Mouse (Mus musculus) MEL (cell line): ENCODE data around the gene Dnaaf2. TPM values are rescaled to one million over a fixed set of nuclear protein-coding genes. Genes with fewer than 3 reads are reported as not detected.

ENCODE experiments used
- DNase-seq: peaks from one replicate; pipeline ENCODE4 v3.0.0; 2011; ENCODE audit warnings: low read depth, low spot score
- H3K27ac ChIP-seq: 2 replicates; pipeline ENCODE4 v1.5.1; 2012; ENCODE audit warnings: low read depth, mild to moderate bottlenecking, control low read depth, low read length, moderate library complexity; ENCODE audit not compliant: control insufficient read depth
- H3K27me3 ChIP-seq, 2 experiments: fragments of 150-350 bp in 1 of 2; sonication (generic) in 1 of 2; 2 replicates each; pipeline ENCODE4 v1.6.1; 2012; ENCODE audit warnings: low read length in 2 of 2, mild to moderate bottlenecking in 2 of 2, improper control_type of control experiment in 1 of 2, moderate library complexity in 1 of 2; ENCODE audit not compliant: insufficient read depth in 2 of 2, control insufficient read depth in 1 of 2
- H3K36me3 ChIP-seq, 2 experiments: 2 replicates each; pipeline ENCODE4 v1.6.1; 2012 to 2014; ENCODE audit warnings: low read length in 2 of 2, improper control_type of control experiment in 1 of 2, inconsistent platforms in 1 of 2, mild to moderate bottlenecking in 1 of 2; ENCODE audit not compliant: insufficient read depth in 2 of 2, control insufficient read depth in 1 of 2
- H3K4me1 ChIP-seq, 2 experiments: fragments of 150-350 bp in 1 of 2; sonication (generic) in 1 of 2; 2 replicates each; pipeline ENCODE4 v1.6.1; 2012; ENCODE audit warnings: low read length in 2 of 2, improper control_type of control experiment in 1 of 2, mild to moderate bottlenecking in 1 of 2; ENCODE audit not compliant: insufficient read depth in 2 of 2, control insufficient read depth in 1 of 2
- H3K4me3 ChIP-seq, 2 experiments: fragments of 150-350 bp in 1 of 2; sonication (generic) in 1 of 2; 2 replicates each; pipeline ENCODE4 v1.5.1; 2012; ENCODE audit warnings: low read depth in 2 of 2, low read length in 2 of 2, mild to moderate bottlenecking in 2 of 2, moderate library complexity in 2 of 2, control low read depth in 1 of 2, improper control_type of control experiment in 1 of 2; ENCODE audit not compliant: control insufficient read depth in 1 of 2, insufficient read depth in 1 of 2
- H3K79me2 ChIP-seq: 2 replicates; pipeline ENCODE4 v1.6.1; 2012; ENCODE audit warnings: mild to moderate bottlenecking, low read length, moderate library complexity; ENCODE audit not compliant: control insufficient read depth, poor library complexity, insufficient read depth
- H3K9ac ChIP-seq: 2 replicates; pipeline ENCODE4 v1.6.1; 2012; ENCODE audit warnings: low read depth, mild to moderate bottlenecking, control low read depth, low read length, moderate library complexity; ENCODE audit not compliant: control insufficient read depth, poor library complexity, severe bottlenecking
- H3K9me3 ChIP-seq: fragments of 150-350 bp; sonication (generic); replicated peaks from 2 replicates; pipeline ENCODE4 v1.6.1; 2012; ENCODE audit warnings: mild to moderate bottlenecking, low read length, improper control_type of control experiment, moderate library complexity; ENCODE audit not compliant: insufficient read depth
- BHLHE40 ChIP-seq: IDR thresholded peaks from 2 replicates; pipeline ENCODE4 v1.6.1; 2012; ENCODE audit warnings: low read depth, mild to moderate bottlenecking, inconsistent platforms, low read length, improper control_type of control experiment, borderline replicate concordance
- CHD2 ChIP-seq: IDR thresholded peaks from 2 replicates; pipeline ENCODE4 v1.6.1; 2011; ENCODE audit warnings: low read length, improper control_type of control experiment
- ELF1 ChIP-seq: IDR thresholded peaks from 2 replicates; pipeline ENCODE4 v1.6.1; 2014; ENCODE audit warnings: low read depth, mild to moderate bottlenecking, inconsistent platforms, low read length, improper control_type of control experiment, moderate library complexity
- EP300 ChIP-seq, 2 experiments: IDR thresholded peaks; 2 replicates each; pipeline ENCODE4 v1.6.1; 2011; ENCODE audit warnings: improper control_type of control experiment in 2 of 2, low read length in 2 of 2, low read depth in 1 of 2, mild to moderate bottlenecking in 1 of 2
- ETS1 ChIP-seq: IDR thresholded peaks from 2 replicates; pipeline ENCODE4 v1.6.1; 2012; ENCODE audit warnings: low read depth, mild to moderate bottlenecking, inconsistent platforms, low read length, improper control_type of control experiment, moderate library complexity
- GABPA ChIP-seq: IDR thresholded peaks from 2 replicates; pipeline ENCODE4 v1.6.1; 2012; ENCODE audit warnings: low read depth, mild to moderate bottlenecking, inconsistent platforms, low read length, improper control_type of control experiment, moderate library complexity
- GATA1 ChIP-seq: IDR thresholded peaks from 2 replicates; pipeline ENCODE4 v1.6.1; 2011; ENCODE audit warnings: low read depth, low read length, improper control_type of control experiment
- HCFC1 ChIP-seq: IDR thresholded peaks from 2 replicates; pipeline ENCODE4 v1.6.1; 2012; ENCODE audit warnings: low read depth, mild to moderate bottlenecking, inconsistent platforms, low read length, improper control_type of control experiment, moderate library complexity
- JUND ChIP-seq: IDR thresholded peaks from 2 replicates; pipeline ENCODE4 v1.6.1; 2011; ENCODE audit warnings: low read depth, mild to moderate bottlenecking, improper control_type of control experiment, low read length
- KAT2A ChIP-seq: conservative IDR thresholded peaks from 2 replicates; pipeline ENCODE4 v1.6.1; 2012; ENCODE audit warnings: low read depth, low read length, improper control_type of control experiment, inconsistent platforms
- MAFK ChIP-seq: IDR thresholded peaks from 2 replicates; pipeline ENCODE4 v1.6.1; 2011; ENCODE audit warnings: low read depth, mild to moderate bottlenecking, low read length, improper control_type of control experiment, borderline replicate concordance
- MAZ ChIP-seq: IDR thresholded peaks from 2 replicates; pipeline ENCODE4 v1.6.1; 2012; ENCODE audit warnings: low read depth, mild to moderate bottlenecking, inconsistent platforms, low read length, improper control_type of control experiment
- MYC ChIP-seq: IDR thresholded peaks from 2 replicates; pipeline ENCODE4 v1.6.1; 2011; ENCODE audit warnings: low read depth, mild to moderate bottlenecking, low read length, improper control_type of control experiment, moderate library complexity
- NRF1 ChIP-seq: IDR thresholded peaks from 2 replicates; pipeline ENCODE4 v1.6.1; 2014; ENCODE audit warnings: low read depth, mild to moderate bottlenecking, inconsistent platforms, low read length, improper control_type of control experiment, moderate library complexity; ENCODE audit not compliant: poor library complexity, insufficient read depth, severe bottlenecking
- POLR2A ChIP-seq, 2 experiments: IDR thresholded peaks; 2 replicates each; pipeline ENCODE4 v1.6.1; 2011 to 2012; ENCODE audit warnings: low read length in 2 of 2, mild to moderate bottlenecking in 2 of 2, control low read depth in 1 of 2, improper control_type of control experiment in 1 of 2, low read depth in 1 of 2, moderate library complexity in 1 of 2; ENCODE audit not compliant: control insufficient read depth in 1 of 2, insufficient read depth in 1 of 2, poor library complexity in 1 of 2
- RAD21 ChIP-seq: IDR thresholded peaks from 2 replicates; pipeline ENCODE4 v1.6.1; 2011; ENCODE audit warnings: mild to moderate bottlenecking, low read depth, low read length, improper control_type of control experiment
- RCOR1 ChIP-seq: IDR thresholded peaks from 2 replicates; pipeline ENCODE4 v1.6.1; 2012; ENCODE audit warnings: low read depth, mild to moderate bottlenecking, inconsistent platforms, low read length, improper control_type of control experiment
- TAL1 ChIP-seq: IDR thresholded peaks from 2 replicates; pipeline ENCODE4 v1.6.1; 2012; ENCODE audit warnings: mild to moderate bottlenecking, inconsistent platforms, low read length, moderate library complexity, mixed read lengths
- TCF12 ChIP-seq: IDR thresholded peaks from 2 replicates; pipeline ENCODE4 v1.6.1; 2014; ENCODE audit warnings: low read depth, mild to moderate bottlenecking, inconsistent platforms, low read length, improper control_type of control experiment, moderate library complexity
- UBTF ChIP-seq: IDR thresholded peaks from 2 replicates; pipeline ENCODE4 v1.6.1; 2012; ENCODE audit warnings: low read depth, mild to moderate bottlenecking, inconsistent platforms, low read length, improper control_type of control experiment, moderate library complexity, borderline replicate concordance; ENCODE audit not compliant: insufficient read depth
- USF1 ChIP-seq: IDR thresholded peaks from 2 replicates; pipeline ENCODE4 v1.6.1; 2014; ENCODE audit warnings: low read depth, mild to moderate bottlenecking, inconsistent platforms, low read length, improper control_type of control experiment, moderate library complexity
- USF2 ChIP-seq, 2 experiments: IDR thresholded peaks; 2 replicates each; pipeline ENCODE4 v1.6.1; 2011 to 2012; ENCODE audit warnings: improper control_type of control experiment in 2 of 2, low read length in 2 of 2, borderline replicate concordance in 1 of 2, inconsistent platforms in 1 of 2, low read depth in 1 of 2, mild to moderate bottlenecking in 1 of 2; ENCODE audit not compliant: insufficient read depth in 1 of 2
- ZC3H11A ChIP-seq: IDR thresholded peaks from 2 replicates; pipeline ENCODE4 v1.6.1; 2012; ENCODE audit warnings: low read depth, mild to moderate bottlenecking, inconsistent platforms, low read length, improper control_type of control experiment
- ZKSCAN1 ChIP-seq: IDR thresholded peaks from 2 replicates; pipeline ENCODE4 v1.6.1; 2012; ENCODE audit warnings: low read depth, mild to moderate bottlenecking, inconsistent platforms, low read length, improper control_type of control experiment, moderate library complexity
- ZMIZ1 ChIP-seq: IDR thresholded peaks from 2 replicates; pipeline ENCODE4 v1.6.1; 2012; ENCODE audit warnings: low read depth, mild to moderate bottlenecking, inconsistent platforms, low read length, improper control_type of control experiment, moderate library complexity
- polyA plus RNA-seq, 2 experiments: library from polyadenylated mRNA; stranded (reverse) in 1 of 2; unstranded in 1 of 2; fragments of >175 nt in 1 of 2; fragments of >200 nt in 1 of 2; gene quantifications; 2 replicates each; pipeline versions ENCODE4 v1.2.1 to v1.2.4; 2012; ENCODE audit warnings: low replicate concordance in 2 of 2, low read depth in 1 of 2; ENCODE audit not compliant: insufficient read length in 2 of 2, insufficient read depth in 1 of 2, missing spikeins in 1 of 2
- total RNA-seq: library from RNA; depleted of rRNA; stranded (reverse); fragments of 300-350 nt; gene quantifications from 2 replicates; pipeline ENCODE4 v1.2.3, GENCODE M21; 2012

Dnaaf2 gene
- total and polyA plus RNA-seq, 3 experiments = 5.5 to 10.1 TPM; not detected in 1

DNA sequence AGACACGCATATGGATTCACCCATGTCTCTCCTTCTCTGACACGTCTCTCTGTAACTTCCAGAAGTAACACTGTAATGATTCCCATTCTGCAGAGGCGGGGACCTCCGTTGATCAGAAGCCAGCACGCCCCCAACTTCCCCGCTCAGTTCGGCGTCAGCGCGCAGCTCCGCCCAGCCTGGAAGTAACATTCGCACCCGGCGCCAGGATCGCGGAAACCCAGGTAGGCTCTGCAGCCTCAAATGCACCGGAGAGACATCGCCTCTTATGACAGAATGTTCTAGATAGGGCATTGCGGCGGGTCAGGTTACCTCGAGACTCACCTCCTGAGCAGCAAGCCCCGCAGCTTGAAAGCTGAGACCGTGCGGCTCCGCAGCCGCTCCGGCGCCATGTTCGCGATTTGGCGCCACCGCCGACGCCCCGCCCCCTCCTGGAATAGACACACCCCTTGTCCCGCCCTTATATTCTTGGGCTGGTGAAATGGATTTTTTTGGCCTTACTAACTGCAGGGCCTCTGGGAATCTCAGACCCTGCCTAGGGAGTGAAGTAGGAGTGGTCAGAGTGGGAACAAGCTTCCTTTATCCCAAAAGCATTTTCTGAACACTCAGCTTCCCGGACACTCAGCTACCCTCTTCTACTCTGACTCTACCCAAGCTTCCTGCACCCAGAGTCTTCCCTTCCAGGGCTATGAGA, 29.7 kb upstream of the Dnaaf2 start, which contains the start of gene Pole2 (continued):
- TF ChIP-seq ZC3H11A (no peak), POLR2A (IDR thresholded peaks at IDR 0.05; ENCODE audit: control insufficient read depth in 1 of 2, insufficient read depth in 1 of 2, low read depth in 1 of 2, low read length in 2 of 2, poor library complexity in 1 of 2) (peak; percentile 86 to 93), ELF1 (0 out of 2 replicates have a peak, but pooled peaks have one; percentile 36)

DNA sequence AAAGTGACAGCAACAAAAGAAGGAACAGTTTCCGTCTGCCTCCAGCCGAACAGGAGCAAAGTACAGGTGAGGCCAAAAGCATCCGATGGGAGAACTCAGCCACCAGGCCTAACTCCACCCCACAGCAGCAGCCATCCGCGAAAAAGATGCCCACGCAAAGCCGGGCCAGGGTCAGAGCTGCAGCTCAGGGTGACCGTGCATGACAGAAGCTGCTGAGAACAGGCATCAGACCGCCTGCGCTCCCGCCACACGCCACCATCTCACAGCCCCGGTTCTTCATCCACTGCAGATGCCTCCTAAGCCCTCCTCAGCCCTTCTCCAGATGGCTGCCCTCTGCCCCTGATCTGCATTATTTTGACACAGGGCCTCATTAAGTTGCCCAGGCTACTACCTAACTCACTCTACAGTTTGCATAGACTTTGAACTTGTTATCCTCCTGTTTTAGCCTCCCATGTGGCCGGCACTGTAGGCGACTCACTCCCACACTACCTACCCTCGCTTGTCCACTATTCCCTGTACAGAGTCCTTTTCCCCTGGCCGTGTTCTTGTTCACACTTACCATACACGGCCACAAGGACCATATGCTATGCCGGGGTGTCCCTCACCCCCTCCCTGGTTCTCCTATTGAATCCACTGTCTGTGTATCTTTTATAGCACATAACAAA, 22.5 kb upstream of the Dnaaf2 start:
- no peaks in the 10 kb centered on the region; a peak in 2 of 4 replicates for H3K36me3 ChIP-seq
- no peak overlapping the region for H3K27ac ChIP-seq
- no peaks in the 10 kb centered on the region for H3K79me2 ChIP-seq
- TF ChIP-seq ZKSCAN1 (no peak), NRF1 (no peak), HCFC1 (no peak), GATA1 (no peak), ELF1 (no peak), RAD21 (no peak), USF2 (IDR thresholded peaks at IDR 0.05; ENCODE audit: borderline replicate concordance in 1 of 2, insufficient read depth in 1 of 2, low read depth in 1 of 2, low read length in 2 of 2) (no peak), CHD2 (no peak), MAFK (no peak), ZMIZ1 (no peak), MAZ (no peak), TAL1 (no peak), BHLHE40 (no peak)
- no peaks in the 10 kb centered on the region for H3K27me3 ChIP-seq
- no peaks in the 10 kb centered on the region for H3K9me3 ChIP-seq
- H3K4me3 ChIP-seq = no peak overlapping the region
- DNase-seq = no peak
- H3K4me1 ChIP-seq = no peaks in the 10 kb centered on the region
- H3K9ac ChIP-seq = no peak overlapping the region

DNA sequence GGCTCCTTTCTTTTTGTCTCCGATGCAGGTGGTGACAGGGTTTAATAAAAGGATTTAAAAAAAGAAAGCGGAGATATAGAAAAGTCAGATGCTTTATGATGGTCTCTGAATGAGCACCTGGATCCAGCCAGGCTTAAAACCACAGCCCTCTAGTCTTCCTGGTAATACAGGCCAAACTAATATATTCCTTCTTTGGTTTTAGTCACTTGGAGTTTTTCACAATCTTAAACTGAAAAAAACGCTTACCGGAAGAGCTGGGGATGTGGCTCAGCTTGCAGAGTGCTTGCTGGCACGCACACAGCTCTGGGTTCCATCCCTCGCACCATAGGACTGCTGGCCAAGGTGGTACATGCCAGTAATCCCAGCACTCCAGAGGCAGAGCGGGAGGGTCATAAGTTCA, 18.4 kb upstream of the Dnaaf2 start:
- H3K27ac ChIP-seq = no peak overlapping the region
- DNase-seq = no peak
- H3K9me3 ChIP-seq = no peaks in the 10 kb centered on the region
- TF ChIP-seq KAT2A (no peak), POLR2A (IDR thresholded peaks at IDR 0.05; ENCODE audit: control insufficient read depth in 1 of 2, insufficient read depth in 1 of 2, low read depth in 1 of 2, low read length in 2 of 2, poor library complexity in 1 of 2) (no peak), ZC3H11A (no peak), TCF12 (no peak), USF2 (IDR thresholded peaks at IDR 0.05; ENCODE audit: borderline replicate concordance in 1 of 2, insufficient read depth in 1 of 2, low read depth in 1 of 2, low read length in 2 of 2) (no peak), CHD2 (no peak), ETS1 (no peak), RCOR1 (no peak), BHLHE40 (no peak), JUND (no peak), GABPA (no peak), EP300 (IDR thresholded peaks at IDR 0.05; ENCODE audit: low read depth in 1 of 2, low read length in 2 of 2) (no peak), UBTF (no peak), MYC (no peak), NRF1 (no peak), ZMIZ1 (no peak), GATA1 (no peak), USF1 (no peak)

More for the DNA sequence above, 18.4 kb upstream of the Dnaaf2 start:
- Histone ChIP-seq H3K36me3 (no peaks in the 10 kb centered on the region; a peak in 2 of 4 replicates), H3K79me2 (no peaks in the 10 kb centered on the region), H3K4me3 (no peak overlapping the region), H3K27me3 (no peaks in the 10 kb centered on the region), H3K4me1 (no peaks in the 10 kb centered on the region), H3K9ac (no peak overlapping the region)
